In genomic region chr11:119680735-119681134, GRCm38 (mm10) we compare ENCODE assay signal across 26 mouse cellular contexts.
A peak's percentile ranks its signal among the peaks of the same experiment; 100 is the strongest.
DNase-seq lines count a peak whose midpoint lies in the region; ATAC-seq lines count a peak whose summit lies in the region.
"Had no signal": no experiment of that assay in that cellular context is flagged by ENCODE, and none has a peak within 500 bp of the region (broad histone marks: within the 10 kb centered on the region; RNA-seq: fewer than 3 reads in every experiment).

No protein-coding gene starts in this region.

- H3K4me1 ChIP-seq in forebrain, embryonic 10.5 days = peaks cover 33% of the 10 kb centered on the region
- peaks cover 29% of the 10 kb centered on the region for H3K4me1 ChIP-seq in forebrain, embryonic 13.5 days
- H3K4me1 ChIP-seq in neural tube, embryonic 14.5 days (ENCODE audit: control insufficient read depth, insufficient read depth, low read length) = peaks cover 22% of the 10 kb centered on the region

- no peak overlapping the region for H3K9ac ChIP-seq in forebrain, embryonic 13.5 days
- H3K9ac ChIP-seq in neural tube, embryonic 14.5 days (replicated peaks; ENCODE audit: low read depth, low read length) = no peak overlapping the region
- H3K9ac ChIP-seq: kidney, embryonic 15.5 days; limb, embryonic 12.5 days; liver, postnatal 0 days; midbrain, embryonic 12.5 days had no signal

- no peak overlapping the region for H3K4me3 ChIP-seq in forebrain, embryonic 10.5 days
- no peak overlapping the region for H3K4me3 ChIP-seq in forebrain, embryonic 13.5 days
- no peak overlapping the region for H3K4me3 ChIP-seq in neural tube, embryonic 14.5 days (ENCODE audit: low read depth, low read length)
- H3K4me3 ChIP-seq: hindbrain, embryonic 10.5 days; kidney, embryonic 15.5 days; limb, embryonic 12.5 days; midbrain, embryonic 12.5 days had no signal

- ATAC-seq in forebrain, embryonic 13.5 days = no peak
- ATAC-seq in neural tube, embryonic 14.5 days (ENCODE audit: low read depth) = no peak
- ATAC-seq: activated CD4-positive, CD25-positive, alpha-beta regulatory T cell, adult 4 months; liver, postnatal 0 days; lung, postnatal 0 days had no signal

- 0 out of 2 replicates have a peak overlapping the region, but pooled peaks have one; percentile 17 for H3K27ac ChIP-seq in forebrain, embryonic 10.5 days
- H3K27ac ChIP-seq in forebrain, embryonic 13.5 days = no peak overlapping the region
- H3K27ac ChIP-seq in neural tube, embryonic 14.5 days (ENCODE audit: low read depth, low read length) = 0 out of 2 replicates have a peak overlapping the region, but pooled peaks have one; percentile 44
- H3K27ac ChIP-seq: hindbrain, embryonic 10.5 days; kidney, embryonic 15.5 days; limb, embryonic 12.5 days; macrophage; midbrain, embryonic 12.5 days had no signal

- no peaks in the 10 kb centered on the region for H3K9me3 ChIP-seq in forebrain, embryonic 10.5 days
- H3K9me3 ChIP-seq in forebrain, embryonic 13.5 days (replicated peaks) = no peaks in the 10 kb centered on the region
- no peaks in the 10 kb centered on the region for H3K9me3 ChIP-seq in neural tube, embryonic 14.5 days (ENCODE audit: control insufficient read depth, low read length)
- H3K9me3 ChIP-seq: G1E; hindbrain, embryonic 10.5 days; kidney, embryonic 15.5 days; limb, embryonic 12.5 days; midbrain, embryonic 12.5 days had no signal

- no peaks in the 10 kb centered on the region for H3K36me3 ChIP-seq in forebrain, embryonic 10.5 days (replicated peaks)
- no peaks in the 10 kb centered on the region for H3K36me3 ChIP-seq in forebrain, embryonic 13.5 days (ENCODE audit: poor library complexity, severe bottlenecking)
- H3K36me3 ChIP-seq in neural tube, embryonic 14.5 days (ENCODE audit: control insufficient read depth, insufficient read depth, low read length) = no peaks in the 10 kb centered on the region
- H3K36me3 ChIP-seq: hindbrain, embryonic 10.5 days; kidney, embryonic 15.5 days; limb, embryonic 12.5 days; midbrain, embryonic 12.5 days had no signal

- H3K4me2 ChIP-seq in forebrain, embryonic 13.5 days = no peak overlapping the region
- H3K4me2 ChIP-seq in neural tube, embryonic 14.5 days (ENCODE audit: low read depth, low read length) = no peak overlapping the region
- H3K4me2 ChIP-seq: heart, embryonic 11.5 days; kidney, embryonic 15.5 days; limb, embryonic 12.5 days; liver, embryonic 11.5 days; midbrain, embryonic 12.5 days had no signal

- 84% methylated on average over 2 of the region's 2 CpGs for WGBS in forebrain, embryonic 10.5 days
- WGBS in forebrain, embryonic 13.5 days = 73% methylated on average over 2 of the region's 2 CpGs
- 90% methylated on average over 2 of the region's 2 CpGs for WGBS in neural tube, embryonic 14.5 days

- DNase-seq in cerebellum, adult 11 months = peak; percentile 30
- no peak for DNase-seq in cerebellum, postnatal 4 days (ENCODE audit: low spot score in 2 of 2)
- DNase-seq in forebrain, embryonic 10.5 days (ENCODE audit: extremely low spot score, low spot score) = no peak
- DNase-seq in neural tube, embryonic 10.5 days (ENCODE audit: extremely low spot score, low spot score) = no peak
- peak; percentile 17 for DNase-seq in T-cell, adult 2 months (ENCODE audit: low spot score)
- DNase-seq in MN1 (ENCODE audit: low spot score) = no peak
- DNase-seq: adrenal gland, adult 8-10 months; kidney, adult 11 months; kidney, postnatal 4 days; liver, postnatal 0 days; retina, postnatal 1 day; right cerebral cortex, postnatal 25 days; spleen, adult 18-20 months had no signal

- H3K27me3 ChIP-seq in forebrain, embryonic 10.5 days (ENCODE audit: poor library complexity, severe bottlenecking) = no peaks in the 10 kb centered on the region
- H3K27me3 ChIP-seq in forebrain, embryonic 13.5 days = no peaks in the 10 kb centered on the region
- H3K27me3 ChIP-seq in neural tube, embryonic 14.5 days (ENCODE audit: control insufficient read depth, insufficient read depth, low read length) = no peaks in the 10 kb centered on the region
- H3K27me3 ChIP-seq: CH12.LX; kidney, embryonic 15.5 days; limb, embryonic 12.5 days; midbrain, embryonic 12.5 days had no signal

Comparison
In these comparisons a context has a peak if more than half of its experiments do, and no peak if none do; other contexts are left out.
1. DNase-seq: peak in cerebellum, adult 11 months (single experiment) and T-cell, adult 2 months (single experiment); none in cerebellum, postnatal 4 days (0 of 2), forebrain, embryonic 10.5 days (single experiment), neural tube, embryonic 10.5 days (single experiment) and MN1 (single experiment).